9 mouse cellular contexts compared by ENCODE assay signal in the genomic region with DNA sequence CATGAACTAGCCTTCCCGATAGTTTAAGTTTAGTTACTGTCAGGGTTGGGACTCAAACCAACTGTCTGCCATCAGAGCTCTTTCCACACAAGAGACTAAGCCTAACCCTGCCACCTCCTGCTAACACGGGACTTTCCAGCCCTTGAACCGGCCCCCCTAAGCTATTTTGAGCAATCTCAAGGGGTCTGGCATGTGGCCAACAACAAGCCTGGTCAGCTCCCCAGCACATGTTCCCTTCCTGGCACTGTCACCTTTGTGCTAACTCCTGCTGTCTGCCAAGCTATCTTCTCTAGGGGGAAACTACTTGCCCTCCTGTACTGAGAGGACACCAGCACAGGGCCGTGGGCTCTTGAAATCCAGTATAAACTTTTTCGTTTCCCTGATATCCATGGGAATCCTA.
DNase-seq lines count a peak whose midpoint lies in the region; ATAC-seq and TF ChIP-seq lines count a peak whose summit lies in the region.
"Had no signal": no experiment of that assay in that cellular context is flagged by ENCODE, and none has a peak within 500 bp of the region (broad histone marks: within the 10 kb centered on the region; RNA-seq: fewer than 3 reads in every experiment).

No protein-coding gene starts in this region.

- TF ChIP-seq POLR2A in limb, embryonic 14.5 days (IDR thresholded peaks at IDR 0.05; ENCODE audit: borderline replicate concordance, extremely low read depth, insufficient read depth, insufficient read length): no peak

- H3K4me2 ChIP-seq in limb, embryonic 14.5 days (replicated peaks; ENCODE audit: low read depth, low read length, severe bottlenecking): no peak overlapping the region
- no peak overlapping the region for H3K4me2 ChIP-seq in forebrain, embryonic 16.5 days (ENCODE audit: low read length)
- no peak overlapping the region for H3K4me2 ChIP-seq in forebrain, embryonic 15.5 days (replicated peaks)
- H3K4me2 ChIP-seq: lung, embryonic 15.5 days had no signal

- H3K9me3 ChIP-seq in limb, embryonic 14.5 days (ENCODE audit: control insufficient read depth, low read length): no peaks in the 10 kb centered on the region
- H3K9me3 ChIP-seq in limb, embryonic 10.5 days (replicated peaks): no peaks in the 10 kb centered on the region
- no peaks in the 10 kb centered on the region for H3K9me3 ChIP-seq in forebrain, embryonic 16.5 days (ENCODE audit: control insufficient read depth, low read length)
- H3K9me3 ChIP-seq in forebrain, embryonic 15.5 days: no peaks in the 10 kb centered on the region
- H3K9me3 ChIP-seq: lung, embryonic 15.5 days had no signal

- no peak overlapping the region for H3K9ac ChIP-seq in limb, embryonic 14.5 days (ENCODE audit: low read depth, low read length, severe bottlenecking)
- no peak overlapping the region for H3K9ac ChIP-seq in forebrain, embryonic 16.5 days (replicated peaks; ENCODE audit: low read depth, low read length)
- H3K9ac ChIP-seq in forebrain, embryonic 15.5 days (replicated peaks): no peak overlapping the region
- H3K9ac ChIP-seq: lung, embryonic 15.5 days had no signal

- H3K4me3 ChIP-seq in limb, embryonic 14.5 days (replicated peaks; ENCODE audit: low read length): no peak overlapping the region
- no peak overlapping the region for H3K4me3 ChIP-seq in limb, embryonic 10.5 days
- H3K4me3 ChIP-seq in forebrain, embryonic 16.5 days (replicated peaks; ENCODE audit: low read length): no peak overlapping the region
- H3K4me3 ChIP-seq in forebrain, embryonic 15.5 days: no peak overlapping the region
- H3K4me3 ChIP-seq: lung, embryonic 15.5 days had no signal

- 54% methylated on average over 5 of the region's 5 CpGs for WGBS in limb, embryonic 14.5 days
- 87% methylated on average over 5 of the region's 5 CpGs for WGBS in limb, embryonic 10.5 days
- WGBS in forebrain, embryonic 16.5 days: 60% methylated on average over 5 of the region's 5 CpGs
- WGBS in forebrain, embryonic 15.5 days: 57% methylated on average over 5 of the region's 5 CpGs

- peak; percentile 37 for DNase-seq in limb, embryonic 14.5 days (ENCODE audit: low spot score)
- no peak for DNase-seq in limb, embryonic 10.5 days (ENCODE audit: low spot score)
- DNase-seq in adrenal gland, adult 8-10 months: peak; percentile 36
- peak; percentile 81 to 86 for DNase-seq in heart, adult 9 months (ENCODE audit: low spot score in 2 of 2)
- no peak for DNase-seq in frontal cortex, postnatal 25 days (ENCODE audit: low spot score in 2 of 2)

- H3K27me3 ChIP-seq in limb, embryonic 14.5 days (ENCODE audit: control insufficient read depth, insufficient read depth, low read length): no peaks in the 10 kb centered on the region
- no peaks in the 10 kb centered on the region for H3K27me3 ChIP-seq in limb, embryonic 10.5 days (ENCODE audit: low read depth, poor library complexity, severe bottlenecking)
- H3K27me3 ChIP-seq in forebrain, embryonic 16.5 days (replicated peaks; ENCODE audit: control insufficient read depth, insufficient read depth, low read length): no peaks in the 10 kb centered on the region
- H3K27me3 ChIP-seq in forebrain, embryonic 15.5 days: no peaks in the 10 kb centered on the region

- no peak overlapping the region for H3K27ac ChIP-seq in limb, embryonic 14.5 days (replicated peaks; ENCODE audit: low read depth, low read length)
- H3K27ac ChIP-seq in limb, embryonic 10.5 days: no peak overlapping the region
- H3K27ac ChIP-seq in forebrain, embryonic 16.5 days (ENCODE audit: low read length): no peak overlapping the region
- H3K27ac ChIP-seq in forebrain, embryonic 15.5 days (replicated peaks): no peak overlapping the region
- H3K27ac ChIP-seq: lung, embryonic 15.5 days had no signal

- no peaks in the 10 kb centered on the region for H3K4me1 ChIP-seq in limb, embryonic 14.5 days (ENCODE audit: control insufficient read depth, insufficient read depth, low read length)
- no peaks in the 10 kb centered on the region for H3K4me1 ChIP-seq in limb, embryonic 10.5 days
- H3K4me1 ChIP-seq in forebrain, embryonic 16.5 days (replicated peaks; ENCODE audit: control insufficient read depth, insufficient read depth, low read length): no peaks in the 10 kb centered on the region
- no peaks in the 10 kb centered on the region for H3K4me1 ChIP-seq in forebrain, embryonic 15.5 days
- H3K4me1 ChIP-seq: lung, embryonic 15.5 days had no signal

- no peaks in the 10 kb centered on the region for H3K36me3 ChIP-seq in limb, embryonic 14.5 days (ENCODE audit: control insufficient read depth, insufficient read depth, low read length)
- H3K36me3 ChIP-seq in limb, embryonic 10.5 days: no peaks in the 10 kb centered on the region
- H3K36me3 ChIP-seq in forebrain, embryonic 16.5 days (ENCODE audit: control insufficient read depth, insufficient read depth): no peaks in the 10 kb centered on the region
- H3K36me3 ChIP-seq in forebrain, embryonic 15.5 days: no peaks in the 10 kb centered on the region
- H3K36me3 ChIP-seq: lung, embryonic 15.5 days had no signal

- ATAC-seq in limb, embryonic 14.5 days (ENCODE audit: low FRiP score, low read depth): no peak
- ATAC-seq in megakaryocyte-erythroid progenitor cell, adult 5-6 weeks (replicated peaks; ENCODE audit: low FRiP score, low TSS enrichment, poor library complexity, severe bottlenecking): peak; percentile 74
- no peak for ATAC-seq in forebrain, embryonic 16.5 days
- no peak for ATAC-seq in forebrain, embryonic 15.5 days (replicated peaks)

Comparison
In these comparisons a context has a peak if more than half of its experiments do, and no peak if none do; other contexts are left out.
1. DNase-seq: peak in limb, embryonic 14.5 days (single experiment), adrenal gland, adult 8-10 months (single experiment) and heart, adult 9 months (2 of 2); none in limb, embryonic 10.5 days (single experiment) and frontal cortex, postnatal 25 days (0 of 2).